Mouse (Mus musculus) MEL (cell line): ENCODE results near the gene Coil. TPM values are rescaled to one million over a fixed set of nuclear protein-coding genes. Genes with fewer than 3 reads are reported as not detected.

ENCODE experiments used
- DNase-seq: peaks from one replicate; pipeline ENCODE4 v3.0.0; 2011; ENCODE audit warnings: low read depth, low spot score
- H3K27ac ChIP-seq: 2 replicates; pipeline ENCODE4 v1.5.1; 2012; ENCODE audit warnings: low read depth, mild to moderate bottlenecking, control low read depth, low read length, moderate library complexity; ENCODE audit not compliant: control insufficient read depth
- H3K27me3 ChIP-seq, 2 experiments: fragments of 150-350 bp in 1 of 2; sonication (generic) in 1 of 2; 2 replicates each; pipeline ENCODE4 v1.6.1; 2012; ENCODE audit warnings: low read length in 2 of 2, mild to moderate bottlenecking in 2 of 2, improper control_type of control experiment in 1 of 2, moderate library complexity in 1 of 2; ENCODE audit not compliant: insufficient read depth in 2 of 2, control insufficient read depth in 1 of 2
- H3K36me3 ChIP-seq, 2 experiments: 2 replicates each; pipeline ENCODE4 v1.6.1; 2012 to 2014; ENCODE audit warnings: low read length in 2 of 2, improper control_type of control experiment in 1 of 2, inconsistent platforms in 1 of 2, mild to moderate bottlenecking in 1 of 2; ENCODE audit not compliant: insufficient read depth in 2 of 2, control insufficient read depth in 1 of 2
- H3K4me1 ChIP-seq, 2 experiments: fragments of 150-350 bp in 1 of 2; sonication (generic) in 1 of 2; 2 replicates each; pipeline ENCODE4 v1.6.1; 2012; ENCODE audit warnings: low read length in 2 of 2, improper control_type of control experiment in 1 of 2, mild to moderate bottlenecking in 1 of 2; ENCODE audit not compliant: insufficient read depth in 2 of 2, control insufficient read depth in 1 of 2
- H3K4me3 ChIP-seq, 2 experiments: fragments of 150-350 bp in 1 of 2; sonication (generic) in 1 of 2; 2 replicates each; pipeline ENCODE4 v1.5.1; 2012; ENCODE audit warnings: low read depth in 2 of 2, low read length in 2 of 2, mild to moderate bottlenecking in 2 of 2, moderate library complexity in 2 of 2, control low read depth in 1 of 2, improper control_type of control experiment in 1 of 2; ENCODE audit not compliant: control insufficient read depth in 1 of 2, insufficient read depth in 1 of 2
- H3K79me2 ChIP-seq: 2 replicates; pipeline ENCODE4 v1.6.1; 2012; ENCODE audit warnings: mild to moderate bottlenecking, low read length, moderate library complexity; ENCODE audit not compliant: control insufficient read depth, poor library complexity, insufficient read depth
- H3K9ac ChIP-seq: 2 replicates; pipeline ENCODE4 v1.6.1; 2012; ENCODE audit warnings: low read depth, mild to moderate bottlenecking, control low read depth, low read length, moderate library complexity; ENCODE audit not compliant: control insufficient read depth, poor library complexity, severe bottlenecking
- H3K9me3 ChIP-seq: fragments of 150-350 bp; sonication (generic); replicated peaks from 2 replicates; pipeline ENCODE4 v1.6.1; 2012; ENCODE audit warnings: mild to moderate bottlenecking, low read length, improper control_type of control experiment, moderate library complexity; ENCODE audit not compliant: insufficient read depth
- BHLHE40 ChIP-seq: IDR thresholded peaks from 2 replicates; pipeline ENCODE4 v1.6.1; 2012; ENCODE audit warnings: low read depth, mild to moderate bottlenecking, inconsistent platforms, low read length, improper control_type of control experiment, borderline replicate concordance
- CHD1 ChIP-seq: IDR thresholded peaks from 2 replicates; pipeline ENCODE4 v1.6.1; 2012; ENCODE audit warnings: low read depth, mild to moderate bottlenecking, inconsistent platforms, low read length, improper control_type of control experiment
- CHD2 ChIP-seq: IDR thresholded peaks from 2 replicates; pipeline ENCODE4 v1.6.1; 2011; ENCODE audit warnings: low read length, improper control_type of control experiment
- E2F4 ChIP-seq: IDR thresholded peaks from 2 replicates; pipeline ENCODE4 v1.6.1; 2011; ENCODE audit warnings: low read depth, low read length, improper control_type of control experiment, borderline replicate concordance
- ELF1 ChIP-seq: IDR thresholded peaks from 2 replicates; pipeline ENCODE4 v1.6.1; 2014; ENCODE audit warnings: low read depth, mild to moderate bottlenecking, inconsistent platforms, low read length, improper control_type of control experiment, moderate library complexity
- EP300 ChIP-seq, 2 experiments: IDR thresholded peaks; 2 replicates each; pipeline ENCODE4 v1.6.1; 2011; ENCODE audit warnings: improper control_type of control experiment in 2 of 2, low read length in 2 of 2, low read depth in 1 of 2, mild to moderate bottlenecking in 1 of 2
- ETS1 ChIP-seq: IDR thresholded peaks from 2 replicates; pipeline ENCODE4 v1.6.1; 2012; ENCODE audit warnings: low read depth, mild to moderate bottlenecking, inconsistent platforms, low read length, improper control_type of control experiment, moderate library complexity
- GATA1 ChIP-seq: IDR thresholded peaks from 2 replicates; pipeline ENCODE4 v1.6.1; 2011; ENCODE audit warnings: low read depth, low read length, improper control_type of control experiment
- HCFC1 ChIP-seq: IDR thresholded peaks from 2 replicates; pipeline ENCODE4 v1.6.1; 2012; ENCODE audit warnings: low read depth, mild to moderate bottlenecking, inconsistent platforms, low read length, improper control_type of control experiment, moderate library complexity
- JUND ChIP-seq: IDR thresholded peaks from 2 replicates; pipeline ENCODE4 v1.6.1; 2011; ENCODE audit warnings: low read depth, mild to moderate bottlenecking, improper control_type of control experiment, low read length
- KAT2A ChIP-seq: conservative IDR thresholded peaks from 2 replicates; pipeline ENCODE4 v1.6.1; 2012; ENCODE audit warnings: low read depth, low read length, improper control_type of control experiment, inconsistent platforms
- MAZ ChIP-seq: IDR thresholded peaks from 2 replicates; pipeline ENCODE4 v1.6.1; 2012; ENCODE audit warnings: low read depth, mild to moderate bottlenecking, inconsistent platforms, low read length, improper control_type of control experiment
- MEF2A ChIP-seq: IDR thresholded peaks from 2 replicates; pipeline ENCODE4 v1.6.1; 2014; ENCODE audit warnings: low read depth, mild to moderate bottlenecking, inconsistent platforms, low read length, improper control_type of control experiment; ENCODE audit not compliant: poor library complexity, insufficient replicate concordance, severe bottlenecking; ENCODE audit errors: extremely low read depth
- MXI1 ChIP-seq: IDR thresholded peaks from 2 replicates; pipeline ENCODE4 v1.6.1; 2011; ENCODE audit warnings: mild to moderate bottlenecking, low read depth, low read length, improper control_type of control experiment
- MYB ChIP-seq: IDR thresholded peaks from 2 replicates; pipeline ENCODE4 v1.6.1; 2011; ENCODE audit warnings: mild to moderate bottlenecking, low read depth, low read length, improper control_type of control experiment
- MYC ChIP-seq: IDR thresholded peaks from 2 replicates; pipeline ENCODE4 v1.6.1; 2011; ENCODE audit warnings: low read depth, mild to moderate bottlenecking, low read length, improper control_type of control experiment, moderate library complexity
- NELFE ChIP-seq: IDR thresholded peaks from 2 replicates; pipeline ENCODE4 v1.6.1; 2011; ENCODE audit warnings: low read depth, low read length, improper control_type of control experiment
- POLR2AphosphoS2 ChIP-seq: IDR thresholded peaks from 2 replicates; pipeline ENCODE4 v1.6.1; 2011; ENCODE audit warnings: low read length, improper control_type of control experiment
- RAD21 ChIP-seq: IDR thresholded peaks from 2 replicates; pipeline ENCODE4 v1.6.1; 2011; ENCODE audit warnings: mild to moderate bottlenecking, low read depth, low read length, improper control_type of control experiment
- RCOR1 ChIP-seq: IDR thresholded peaks from 2 replicates; pipeline ENCODE4 v1.6.1; 2012; ENCODE audit warnings: low read depth, mild to moderate bottlenecking, inconsistent platforms, low read length, improper control_type of control experiment
- SIN3A ChIP-seq: IDR thresholded peaks from 2 replicates; pipeline ENCODE4 v1.6.1; 2012; ENCODE audit warnings: low read length, improper control_type of control experiment, inconsistent platforms
- SMC3 ChIP-seq: IDR thresholded peaks from 2 replicates; pipeline ENCODE4 v1.6.1; 2011; ENCODE audit warnings: low read depth, low read length, improper control_type of control experiment
- TAL1 ChIP-seq: IDR thresholded peaks from 2 replicates; pipeline ENCODE4 v1.6.1; 2012; ENCODE audit warnings: mild to moderate bottlenecking, inconsistent platforms, low read length, moderate library complexity, mixed read lengths
- TBP ChIP-seq: IDR thresholded peaks from 2 replicates; pipeline ENCODE4 v1.8.0; 2011; ENCODE audit warnings: low read depth, low read length, improper control_type of control experiment
- TCF12 ChIP-seq: IDR thresholded peaks from 2 replicates; pipeline ENCODE4 v1.6.1; 2014; ENCODE audit warnings: low read depth, mild to moderate bottlenecking, inconsistent platforms, low read length, improper control_type of control experiment, moderate library complexity
- UBTF ChIP-seq: IDR thresholded peaks from 2 replicates; pipeline ENCODE4 v1.6.1; 2012; ENCODE audit warnings: low read depth, mild to moderate bottlenecking, inconsistent platforms, low read length, improper control_type of control experiment, moderate library complexity, borderline replicate concordance; ENCODE audit not compliant: insufficient read depth
- USF1 ChIP-seq: IDR thresholded peaks from 2 replicates; pipeline ENCODE4 v1.6.1; 2014; ENCODE audit warnings: low read depth, mild to moderate bottlenecking, inconsistent platforms, low read length, improper control_type of control experiment, moderate library complexity
- USF2 ChIP-seq, 2 experiments: IDR thresholded peaks; 2 replicates each; pipeline ENCODE4 v1.6.1; 2011 to 2012; ENCODE audit warnings: improper control_type of control experiment in 2 of 2, low read length in 2 of 2, borderline replicate concordance in 1 of 2, inconsistent platforms in 1 of 2, low read depth in 1 of 2, mild to moderate bottlenecking in 1 of 2; ENCODE audit not compliant: insufficient read depth in 1 of 2
- ZC3H11A ChIP-seq: IDR thresholded peaks from 2 replicates; pipeline ENCODE4 v1.6.1; 2012; ENCODE audit warnings: low read depth, mild to moderate bottlenecking, inconsistent platforms, low read length, improper control_type of control experiment
- ZKSCAN1 ChIP-seq: IDR thresholded peaks from 2 replicates; pipeline ENCODE4 v1.6.1; 2012; ENCODE audit warnings: low read depth, mild to moderate bottlenecking, inconsistent platforms, low read length, improper control_type of control experiment, moderate library complexity
- ZMIZ1 ChIP-seq: IDR thresholded peaks from 2 replicates; pipeline ENCODE4 v1.6.1; 2012; ENCODE audit warnings: low read depth, mild to moderate bottlenecking, inconsistent platforms, low read length, improper control_type of control experiment, moderate library complexity
- ZNF384 ChIP-seq: IDR thresholded peaks from 2 replicates; pipeline ENCODE4 v1.6.1; 2012; ENCODE audit warnings: low read depth, mild to moderate bottlenecking, inconsistent platforms, low read length, improper control_type of control experiment
- polyA plus RNA-seq, 2 experiments: library from polyadenylated mRNA; stranded (reverse) in 1 of 2; unstranded in 1 of 2; fragments of >175 nt in 1 of 2; fragments of >200 nt in 1 of 2; gene quantifications; 2 replicates each; pipeline versions ENCODE4 v1.2.1 to v1.2.4; 2012; ENCODE audit warnings: low replicate concordance in 2 of 2, low read depth in 1 of 2; ENCODE audit not compliant: insufficient read length in 2 of 2, insufficient read depth in 1 of 2, missing spikeins in 1 of 2
- total RNA-seq: library from RNA; depleted of rRNA; stranded (reverse); fragments of 300-350 nt; gene quantifications from 2 replicates; pipeline ENCODE4 v1.2.3, GENCODE M21; 2012

Gene Coil
- total and polyA plus RNA-seq, 3 experiments = 24.4 to 32.6 TPM; not detected in 1

DNA sequence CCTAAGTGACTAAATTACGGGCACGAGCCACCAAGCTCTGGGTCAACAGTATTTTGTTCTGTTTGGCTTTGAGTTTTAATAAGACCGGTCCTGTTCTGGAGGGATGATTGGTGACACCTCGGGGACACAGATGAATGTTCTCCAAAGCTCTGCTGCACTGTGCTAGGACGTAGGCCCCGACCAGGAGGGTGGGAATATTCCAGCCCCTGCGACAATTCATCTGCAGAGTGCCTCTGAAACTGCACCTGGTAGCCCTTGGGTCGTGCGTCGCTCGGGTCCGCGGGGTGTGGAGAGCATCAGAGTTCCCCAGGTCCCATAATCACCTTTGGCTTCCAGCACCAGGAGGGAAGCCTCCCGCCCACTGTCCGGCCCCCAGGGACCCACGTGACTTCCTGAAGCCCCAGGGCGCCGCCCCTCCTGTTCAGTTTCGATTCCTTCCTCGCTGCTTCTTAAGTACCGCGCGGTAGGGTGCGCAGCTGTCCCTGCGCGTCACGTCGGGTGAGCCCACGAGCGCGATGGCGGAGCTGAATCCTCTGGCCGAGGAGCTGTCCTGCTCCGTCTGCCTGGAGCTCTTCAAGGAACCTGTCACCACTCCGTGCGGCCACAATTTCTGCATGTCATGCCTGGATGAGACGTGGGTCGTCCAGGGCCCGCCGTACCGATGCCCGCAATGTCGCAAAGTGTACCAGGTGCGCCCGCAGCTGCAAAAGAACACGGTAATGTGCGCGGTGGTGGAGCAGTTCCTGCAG lies 29.1 kb downstream of the Coil start, which contains the start of gene Trim25 (continued):
- TF ChIP-seq TBP (peak; percentile 83), SMC3 (no peak), USF1 (peak; percentile 96), RAD21 (no peak)

DNA sequence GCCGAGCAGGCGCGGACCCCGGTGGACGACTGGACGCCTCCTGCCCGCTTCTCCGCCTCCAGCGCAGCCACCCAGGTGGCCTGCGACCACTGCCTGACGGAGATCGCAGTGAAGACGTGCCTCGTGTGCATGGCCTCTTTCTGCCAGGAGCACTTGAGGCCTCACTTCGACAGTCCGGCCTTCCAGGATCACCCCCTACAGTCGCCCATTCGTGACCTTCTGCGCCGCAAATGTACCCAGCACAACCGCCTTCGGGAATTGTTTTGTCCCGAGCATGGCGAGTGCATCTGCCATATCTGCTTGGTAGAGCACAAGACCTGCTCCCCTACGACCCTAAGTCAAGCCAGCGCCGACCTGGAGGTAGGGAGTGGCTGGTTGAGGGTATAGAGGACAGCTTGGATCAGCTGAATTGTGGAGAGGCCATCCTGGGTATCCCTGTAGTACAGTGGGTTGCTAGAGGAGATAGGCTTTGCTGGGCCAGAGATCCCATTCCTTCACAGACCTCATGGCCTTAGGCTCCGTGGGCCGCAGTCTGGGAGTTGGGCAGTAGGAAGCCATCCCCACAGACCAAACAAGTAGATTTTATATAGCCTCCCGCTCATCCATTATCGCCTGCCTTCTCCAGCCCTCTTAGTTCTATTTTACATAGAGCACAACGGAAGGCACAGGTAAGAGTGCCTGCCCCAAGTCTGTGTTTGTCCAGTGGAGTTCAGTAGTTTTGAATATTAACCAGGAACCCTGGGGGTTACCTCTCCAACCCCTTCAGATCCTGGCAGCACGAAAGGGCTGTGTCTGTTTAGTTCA lies 29.9 kb downstream of the Coil start:
- H3K79me2 ChIP-seq = peaks cover 48% of the 10 kb centered on the region
- H3K4me3 ChIP-seq = peak overlapping the region; percentile 91 to 99
- no peaks in the 10 kb centered on the region for H3K9me3 ChIP-seq
- peak overlapping the region; percentile 97 for H3K9ac ChIP-seq
- DNase-seq = peak; percentile 64
- no peaks in the 10 kb centered on the region for H3K27me3 ChIP-seq
- H3K4me1 ChIP-seq = peaks cover 16 to 38% of the 10 kb centered on the region in 2 experiments
- H3K27ac ChIP-seq = peak overlapping the region; percentile 61
- H3K36me3 ChIP-seq = peaks cover 0 to 28% of the 10 kb centered on the region in 2 experiments
- no peak for TF ChIP-seq ZC3H11A
- no peak for TF ChIP-seq RAD21
- TF ChIP-seq E2F4 = no peak
- TF ChIP-seq NELFE = no peak
- no peak for TF ChIP-seq ZKSCAN1
- 0 out of 2 replicates have a peak, but pooled peaks have one; percentile 38 for TF ChIP-seq CHD1
- no peak for TF ChIP-seq ETS1
- no peak for TF ChIP-seq HCFC1
- no peak for TF ChIP-seq CHD2
- TF ChIP-seq USF2 (IDR thresholded peaks at IDR 0.05; ENCODE audit: borderline replicate concordance in 1 of 2, insufficient read depth in 1 of 2, low read depth in 1 of 2, low read length in 2 of 2) = no peak
- TF ChIP-seq ZNF384 = no peak
- TF ChIP-seq TBP = no peak
- TF ChIP-seq UBTF = no peak
- TF ChIP-seq MYC = 0 out of 2 replicates have a peak, but pooled peaks have one; percentile 48
- TF ChIP-seq MYB = no peak
- no peak for TF ChIP-seq JUND
- TF ChIP-seq KAT2A = no peak
- TF ChIP-seq ZMIZ1 = no peak
- no peak for TF ChIP-seq POLR2AphosphoS2
- peak; percentile 64 for TF ChIP-seq MXI1
- TF ChIP-seq RCOR1 = no peak
- no peak for TF ChIP-seq GATA1
- TF ChIP-seq BHLHE40 = no peak
- TF ChIP-seq EP300 (IDR thresholded peaks at IDR 0.05; ENCODE audit: low read depth in 1 of 2, low read length in 2 of 2) = no peak
- TF ChIP-seq SIN3A = peak; percentile 11
- no peak for TF ChIP-seq ELF1
- TF ChIP-seq MAZ = no peak
- TF ChIP-seq TAL1 = no peak
- no peak for TF ChIP-seq TCF12
- TF ChIP-seq MEF2A = no peak
